Mouse (Mus musculus) forebrain, embryonic 11.5 days (tissue): ENCODE results near the gene Lrba. TPM values are rescaled to one million over a fixed set of nuclear protein-coding genes. Genes with fewer than 3 reads are reported as not detected.

Experiments used
- ATAC-seq: fragments of 200-750 bp; cut with Nextera tagmentation; replicated peaks from 2 replicates; pipeline ENCODE4 v1.8.0; 2017; ENCODE audit warnings: moderate TSS enrichment; ENCODE audit not compliant: low FRiP score
- DNase-seq: peaks from one replicate; pipeline ENCODE4 v3.0.0-alpha.2; 2017; ENCODE audit warnings: low spot score
- H3K27ac ChIP-seq: fragments of 300-500 bp; sonication (generic); 2 replicates; pipeline ENCODE4 v1.5.1; 2014; ENCODE audit warnings: low read depth, low read length
- H3K27me3 ChIP-seq: fragments of 300-500 bp; sonication (generic); 2 replicates; pipeline ENCODE4 v1.6.1; 2014; ENCODE audit warnings: mild to moderate bottlenecking, low read length, mixed read lengths; ENCODE audit not compliant: control insufficient read depth, insufficient read depth
- H3K36me3 ChIP-seq: fragments of 300-500 bp; sonication (generic); 2 replicates; pipeline ENCODE4 v1.6.1; 2014; ENCODE audit warnings: mild to moderate bottlenecking, low read length, moderate library complexity, mixed read lengths; ENCODE audit not compliant: control insufficient read depth, insufficient read depth
- H3K4me1 ChIP-seq: fragments of 300-500 bp; sonication (generic); replicated peaks from 2 replicates; pipeline ENCODE4 v1.6.1; 2014; ENCODE audit warnings: low read length, mixed read lengths; ENCODE audit not compliant: control insufficient read depth, insufficient read depth
- H3K4me2 ChIP-seq: fragments of 300-500 bp; sonication (generic); 2 replicates; pipeline ENCODE4 v1.6.1; 2014; ENCODE audit warnings: low read depth, mild to moderate bottlenecking, low read length, moderate library complexity, mixed read lengths; ENCODE audit not compliant: severe bottlenecking
- H3K4me3 ChIP-seq: fragments of 300-500 bp; sonication (generic); 2 replicates; pipeline ENCODE4 v1.5.1; 2014; ENCODE audit warnings: low read depth, low read length
- H3K9ac ChIP-seq: fragments of 300-500 bp; sonication (generic); 2 replicates; pipeline ENCODE4 v1.6.1; 2014; ENCODE audit warnings: low read length
- H3K9me3 ChIP-seq: fragments of 300-500 bp; sonication (generic); 2 replicates; pipeline ENCODE4 v1.6.1; 2016; ENCODE audit warnings: low read length, mixed read lengths; ENCODE audit not compliant: control insufficient read depth
- WGBS: fragments of 180-500 bp; shearing (Covaris S2); extraction: QIAGEN DNeasy Blood & Tissue Kit; methylation state at CpG from one replicate; pipeline ENCODE4 v1.1.7; 2014; 5-methylcytosine and 5-hydroxymethylcytosine counted together
- polyA plus RNA-seq: library from polyadenylated mRNA; unstranded; fragments of >200 nt; fragmentation: Nextera tagmentation; extraction: Ambion mirVana; gene quantifications from 2 replicates; pipeline ENCODE4 v1.2.1, GENCODE M21; 2014

The Lrba gene
- polyA plus RNA-seq, 1 experiment from 2014 or later = 4.3 TPM

GRCm38 (mm10) chr3:86664399-86664798 lies 439.9 kb downstream of the Lrba start:
- H3K27ac ChIP-seq = no peak overlapping the region
- H3K9ac ChIP-seq = no peak overlapping the region
- no peak for ATAC-seq
- H3K4me3 ChIP-seq = no peak overlapping the region
- no peaks in the 10 kb centered on the region for H3K27me3 ChIP-seq
- WGBS = 83% methylated on average over 3 of the region's 3 CpGs
- H3K4me1 ChIP-seq = no peaks in the 10 kb centered on the region; the same call in 1 of the 2 replicates
- no peak for DNase-seq
- H3K36me3 ChIP-seq = no peaks in the 10 kb centered on the region
- no peaks in the 10 kb centered on the region for H3K9me3 ChIP-seq
- H3K4me2 ChIP-seq = no peak overlapping the region

- no peak for ATAC-seq
Observed at GRCm38 (mm10) chr3:86668146-86668545, 443.7 kb downstream of the Lrba start.

GRCm38 (mm10) chr3:86677573-86678155 lies 453.2 kb downstream of the Lrba start:
- no peaks in the 10 kb centered on the region for H3K36me3 ChIP-seq
- H3K27ac ChIP-seq = no peak overlapping the region
- no peak for ATAC-seq
- WGBS = 45% methylated on average over 2 of the region's 2 CpGs
- H3K4me2 ChIP-seq = no peak overlapping the region
- no peaks in the 10 kb centered on the region for H3K4me1 ChIP-seq
- H3K9ac ChIP-seq = no peak overlapping the region
- no peak overlapping the region for H3K4me3 ChIP-seq
- no peaks in the 10 kb centered on the region for H3K9me3 ChIP-seq
- H3K27me3 ChIP-seq = no peaks in the 10 kb centered on the region
- no peak for DNase-seq

More at GRCm38 (mm10) chr3:86668146-86668545, 443.7 kb downstream of the Lrba start:
- Histone ChIP-seq H3K4me3 (no peak overlapping the region), H3K36me3 (no peaks in the 10 kb centered on the region), H3K4me2 (no peak overlapping the region), H3K27ac (no peak overlapping the region), H3K9ac (no peak overlapping the region), H3K27me3 (no peaks in the 10 kb centered on the region), H3K4me1 (no peaks in the 10 kb centered on the region; the same call in 1 of the 2 replicates), H3K9me3 (no peaks in the 10 kb centered on the region)
- WGBS = 69% methylated on average over 8 of the region's 8 CpGs
- no peak for DNase-seq

GRCm38 (mm10) chr3:86687571-86688209 lies 463.2 kb downstream of the Lrba start:
- ATAC-seq = no peak
- Histone ChIP-seq H3K27ac (no peak overlapping the region), H3K36me3 (no peaks in the 10 kb centered on the region), H3K4me1 (0 out of 2 replicates have a peak, but pooled peaks cover 2% of the 10 kb centered on the region), H3K27me3 (peaks cover 6% of the 10 kb centered on the region), H3K9me3 (no peaks in the 10 kb centered on the region), H3K4me2 (no peak overlapping the region), H3K4me3 (no peak overlapping the region), H3K9ac (no peak overlapping the region)
- DNase-seq = no peak
- 37% methylated on average over 7 of the region's 7 CpGs for WGBS

- Histone ChIP-seq H3K27ac (no peak overlapping the region), H3K4me3 (no peak overlapping the region), H3K9ac (no peak overlapping the region), H3K36me3 (no peaks in the 10 kb centered on the region), H3K27me3 (peaks cover 6% of the 10 kb centered on the region), H3K4me1 (0 out of 2 replicates have a peak, but pooled peaks cover 2% of the 10 kb centered on the region), H3K4me2 (no peak overlapping the region), H3K9me3 (no peaks in the 10 kb centered on the region)
- DNase-seq (no peak), ATAC-seq (no peak)
- 63% methylated on average over 1 of the region's 1 CpGs for WGBS
Observed at GRCm38 (mm10) chr3:86688438-86688837, 464.0 kb downstream of the Lrba start.

GRCm38 (mm10) chr3:86689305-86689704 lies 464.8 kb downstream of the Lrba start:
- WGBS = 8% methylated on average over 7 of the region's 7 CpGs
- H3K9me3 ChIP-seq = no peaks in the 10 kb centered on the region
- H3K36me3 ChIP-seq = no peaks in the 10 kb centered on the region
- H3K4me2 ChIP-seq = no peak overlapping the region
- H3K4me1 ChIP-seq = 0 out of 2 replicates have a peak, but pooled peaks cover 2% of the 10 kb centered on the region
- H3K27me3 ChIP-seq = peaks cover 6% of the 10 kb centered on the region
- no peak overlapping the region for H3K9ac ChIP-seq
- ATAC-seq (no peak), DNase-seq (no peak)
- H3K4me3 ChIP-seq = no peak overlapping the region
- no peak overlapping the region for H3K27ac ChIP-seq

- Histone ChIP-seq H3K27me3 (peaks cover 21% of the 10 kb centered on the region), H3K4me1 (0 out of 2 replicates have a peak, but pooled peaks cover 2% of the 10 kb centered on the region), H3K9ac (no peak overlapping the region), H3K9me3 (no peaks in the 10 kb centered on the region), H3K27ac (no peak overlapping the region), H3K36me3 (no peaks in the 10 kb centered on the region), H3K4me2 (no peak overlapping the region), H3K4me3 (no peak overlapping the region)
- DNase-seq = no peak
- no peak for ATAC-seq
Observed at GRCm38 (mm10) chr3:86692779-86693178, 468.3 kb downstream of the Lrba start.

- H3K36me3 ChIP-seq = no peaks in the 10 kb centered on the region
- H3K4me2 ChIP-seq = no peak overlapping the region
- 0 out of 2 replicates have a peak, but pooled peaks cover 2% of the 10 kb centered on the region for H3K4me1 ChIP-seq
- H3K4me3 ChIP-seq = no peak overlapping the region
- ATAC-seq = no peak
- 83% methylated on average over 7 of the region's 7 CpGs for WGBS
- H3K9ac ChIP-seq = no peak overlapping the region
- H3K27me3 ChIP-seq = peaks cover 29% of the 10 kb centered on the region
- H3K27ac ChIP-seq = no peak overlapping the region
- no peaks in the 10 kb centered on the region for H3K9me3 ChIP-seq
- DNase-seq = no peak
Observed at GRCm38 (mm10) chr3:86693553-86693952, 469.1 kb downstream of the Lrba start.

- Histone ChIP-seq H3K27ac (no peak overlapping the region), H3K27me3 (peaks cover 45% of the 10 kb centered on the region), H3K4me1 (peaks cover 1% of the 10 kb centered on the region; the same call in 1 of the 2 replicates), H3K9me3 (no peaks in the 10 kb centered on the region), H3K36me3 (no peaks in the 10 kb centered on the region), H3K4me2 (no peak overlapping the region), H3K4me3 (no peak overlapping the region), H3K9ac (no peak overlapping the region)
- WGBS = 87% methylated on average over 2 of the region's 2 CpGs
- ATAC-seq = no peak
- DNase-seq = no peak
Observed at GRCm38 (mm10) chr3:86698947-86699346, 474.5 kb downstream of the Lrba start.
